Mouse (Mus musculus) forebrain, embryonic 12.5 days (tissue): ENCODE results near the gene Glis3. TPM values are rescaled to one million over a fixed set of nuclear protein-coding genes. Genes with fewer than 3 reads are reported as not detected.

Experiments used
- ATAC-seq: fragments of 200-750 bp; cut with Nextera tagmentation; 2 replicates; pipeline ENCODE4 v1.8.0; 2017; ENCODE audit warnings: moderate TSS enrichment; ENCODE audit not compliant: low FRiP score
- H3K27ac ChIP-seq: fragments of 300-500 bp; sonication (generic); 2 replicates; pipeline ENCODE4 v1.5.1; 2016; ENCODE audit warnings: mild to moderate bottlenecking
- H3K27me3 ChIP-seq: fragments of 300-500 bp; sonication (generic); 2 replicates; pipeline ENCODE4 v1.6.1; 2016; ENCODE audit warnings: mild to moderate bottlenecking
- H3K36me3 ChIP-seq: fragments of 300-500 bp; sonication (generic); replicated peaks from 2 replicates; pipeline ENCODE4 v1.6.1; 2016; ENCODE audit warnings: mild to moderate bottlenecking
- H3K4me1 ChIP-seq: fragments of 300-500 bp; sonication (generic); 2 replicates; pipeline ENCODE4 v1.6.1; 2016
- H3K4me2 ChIP-seq: fragments of 300-500 bp; sonication (generic); 2 replicates; pipeline ENCODE4 v1.6.1; 2016; ENCODE audit warnings: mild to moderate bottlenecking, moderate library complexity
- H3K4me3 ChIP-seq: fragments of 300-500 bp; sonication (generic); replicated peaks from 2 replicates; pipeline ENCODE4 v1.5.1; 2016; ENCODE audit warnings: mild to moderate bottlenecking
- H3K9ac ChIP-seq: fragments of 300-500 bp; sonication (generic); 2 replicates; pipeline ENCODE4 v1.6.1; 2016; ENCODE audit warnings: mild to moderate bottlenecking
- H3K9me3 ChIP-seq: fragments of 300-500 bp; sonication (generic); 2 replicates; pipeline ENCODE4 v1.6.1; 2016
- WGBS: fragments of 180-500 bp; shearing (Covaris S2); methylation state at CpG from one replicate; pipeline ENCODE4 v1.1.7; 2016; 5-methylcytosine and 5-hydroxymethylcytosine counted together
- polyA plus RNA-seq: library from polyadenylated mRNA; unstranded; fragments of >200 nt; fragmentation: Nextera tagmentation; extraction: Ambion mirVana; gene quantifications from 2 replicates; pipeline ENCODE4 v1.2.1, GENCODE M21; 2016

The Glis3 gene
- polyA plus RNA-seq, 1 experiment from 2014 or later = 2.6 TPM

GRCm38 (mm10) chr19:28493605-28494260, 186.1 kb downstream of the Glis3 start:
- Histone ChIP-seq H3K9me3 (no peaks in the 10 kb centered on the region), H3K4me1 (no peaks in the 10 kb centered on the region), H3K36me3 (no peaks in the 10 kb centered on the region), H3K9ac (no peak overlapping the region), H3K27me3 (no peaks in the 10 kb centered on the region; the same call in 1 of the 2 replicates), H3K27ac (no peak overlapping the region), H3K4me3 (no peak overlapping the region), H3K4me2 (no peak overlapping the region)
- no peak for ATAC-seq
- 91% methylated on average over 8 of the region's 8 CpGs for WGBS

DNA sequence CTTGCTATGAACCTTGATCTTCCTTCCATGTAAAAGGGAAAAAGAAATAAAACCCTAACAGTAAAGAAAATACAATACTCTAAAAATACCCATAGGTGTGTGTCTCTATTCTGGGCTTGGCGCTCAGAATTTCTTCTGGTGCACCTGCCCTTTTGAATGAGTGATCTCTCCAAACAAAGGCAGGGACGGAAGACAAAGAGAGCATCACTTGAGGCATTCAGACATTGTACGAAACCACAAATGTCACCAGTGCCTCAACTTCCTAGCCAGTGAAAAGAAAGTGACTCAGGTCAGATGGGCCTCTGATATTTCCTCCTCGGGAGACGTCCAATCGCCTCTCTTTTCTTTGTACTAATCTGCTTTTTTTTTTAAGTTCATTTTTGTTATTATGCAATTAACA, 201.8 kb downstream of the Glis3 start:
- Histone ChIP-seq H3K9me3 (no peaks in the 10 kb centered on the region), H3K4me1 (peaks cover 20% of the 10 kb centered on the region), H3K27ac (no peak overlapping the region), H3K9ac (no peak overlapping the region), H3K4me2 (no peak overlapping the region), H3K4me3 (no peak overlapping the region), H3K27me3 (peaks cover 46% of the 10 kb centered on the region), H3K36me3 (no peaks in the 10 kb centered on the region)
- 20% methylated on average over 6 of the region's 6 CpGs for WGBS
- ATAC-seq = no peak

DNA sequence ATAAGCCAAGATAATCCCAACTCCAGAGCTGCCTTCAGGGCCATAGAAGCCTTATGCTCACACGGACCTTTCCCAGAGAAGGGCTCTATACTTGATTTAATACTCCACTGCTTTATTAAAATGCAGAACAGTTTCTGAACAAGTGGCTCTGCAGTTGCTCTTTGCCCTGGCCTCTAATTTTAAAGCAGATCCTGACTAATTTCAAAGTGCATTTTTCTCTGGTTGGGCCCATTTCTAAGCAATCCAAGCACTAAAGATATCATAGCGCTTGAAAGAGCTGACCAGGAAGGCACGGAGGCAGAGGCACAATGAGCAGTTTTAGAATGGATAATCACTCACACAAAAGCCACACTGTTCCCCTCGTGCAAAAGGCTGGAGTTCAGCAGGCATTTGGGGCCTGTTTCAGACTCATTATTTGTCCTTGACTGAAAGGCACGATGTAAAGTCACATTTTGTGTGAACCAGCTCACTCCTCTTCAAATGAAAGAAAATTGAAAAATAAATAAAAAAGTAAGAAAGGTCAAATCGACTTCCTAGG, 202.5 kb downstream of the Glis3 start:
- Histone ChIP-seq H3K4me2 (no peak overlapping the region), H3K4me3 (no peak overlapping the region), H3K9ac (no peak overlapping the region), H3K27ac (0 out of 2 replicates have a peak overlapping the region, but pooled peaks have one; percentile 5), H3K36me3 (no peaks in the 10 kb centered on the region), H3K27me3 (peaks cover 51% of the 10 kb centered on the region), H3K4me1 (peaks cover 20% of the 10 kb centered on the region), H3K9me3 (no peaks in the 10 kb centered on the region)
- ATAC-seq = no peak
- WGBS = 5% methylated on average over 6 of the region's 6 CpGs

DNA sequence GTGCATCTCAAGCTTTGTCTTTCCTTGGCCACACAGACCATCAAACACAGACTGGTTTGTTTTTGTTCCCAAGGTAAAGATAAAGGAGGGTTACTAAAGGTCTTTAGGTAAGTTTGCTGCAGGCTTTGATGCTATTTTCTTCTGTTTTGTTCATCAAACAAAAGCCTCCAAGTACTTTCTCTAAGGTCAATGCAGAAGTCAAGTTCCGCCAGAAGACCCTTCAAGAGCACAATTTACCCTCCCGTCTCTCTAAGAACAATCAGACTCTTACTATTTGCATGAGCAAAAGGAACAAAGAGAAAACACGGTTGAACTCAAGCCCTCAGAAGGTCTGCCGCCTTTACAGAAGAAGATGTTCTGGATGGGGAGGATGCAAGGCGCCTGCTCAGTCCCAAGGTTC, 206.3 kb downstream of the Glis3 start:
- H3K36me3 ChIP-seq = no peaks in the 10 kb centered on the region
- H3K9ac ChIP-seq = no peak overlapping the region
- no peaks in the 10 kb centered on the region for H3K9me3 ChIP-seq
- no peak overlapping the region for H3K27ac ChIP-seq
- H3K4me2 ChIP-seq = no peak overlapping the region
- H3K4me1 ChIP-seq = peaks cover 20% of the 10 kb centered on the region
- WGBS = 55% methylated on average over 5 of the region's 5 CpGs
- ATAC-seq = no peak
- H3K4me3 ChIP-seq = no peak overlapping the region
- H3K27me3 ChIP-seq = peaks cover 33% of the 10 kb centered on the region

DNA sequence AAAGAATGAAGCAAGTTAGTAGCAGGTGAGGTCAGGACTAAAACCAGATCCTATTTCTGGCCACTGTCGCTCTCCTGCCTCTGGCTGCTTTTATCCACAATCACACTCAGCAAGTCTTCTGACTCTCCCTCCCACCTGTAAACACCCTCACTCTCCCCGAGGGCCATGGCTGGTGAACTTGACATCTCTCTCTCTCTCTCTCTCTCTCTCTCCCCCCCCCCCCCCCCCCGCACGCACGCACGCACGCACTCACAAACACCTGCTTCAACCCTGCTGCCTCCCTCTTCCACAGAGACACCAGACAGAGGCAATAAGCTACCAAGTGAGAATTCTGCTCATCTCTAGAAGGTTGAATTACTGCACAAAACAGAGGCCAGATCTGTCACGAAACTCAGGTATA, 208.7 kb downstream of the Glis3 start:
- Histone ChIP-seq H3K36me3 (no peaks in the 10 kb centered on the region), H3K27ac (no peak overlapping the region), H3K27me3 (peaks cover 26% of the 10 kb centered on the region), H3K4me2 (no peak overlapping the region), H3K4me3 (no peak overlapping the region), H3K4me1 (no peaks in the 10 kb centered on the region), H3K9ac (no peak overlapping the region), H3K9me3 (no peaks in the 10 kb centered on the region)
- no peak for ATAC-seq
- WGBS = 81% methylated on average over 6 of the region's 8 CpGs

GRCm38 (mm10) chr19:28465779-28466178, 214.1 kb downstream of the Glis3 start:
- WGBS = 81% methylated on average over 5 of the region's 5 CpGs
- no peaks in the 10 kb centered on the region for H3K9me3 ChIP-seq
- no peak overlapping the region for H3K4me2 ChIP-seq
- H3K27ac ChIP-seq = no peak overlapping the region
- H3K4me1 ChIP-seq = peaks cover 9% of the 10 kb centered on the region
- H3K36me3 ChIP-seq = no peaks in the 10 kb centered on the region
- no peak overlapping the region for H3K4me3 ChIP-seq
- H3K27me3 ChIP-seq = peaks cover 11% of the 10 kb centered on the region; the same call in 1 of the 2 replicates
- no peak overlapping the region for H3K9ac ChIP-seq
- no peak for ATAC-seq

- H3K27me3 ChIP-seq = peaks cover 10% of the 10 kb centered on the region
- ATAC-seq = no peak
- H3K36me3 ChIP-seq = no peaks in the 10 kb centered on the region
- H3K9ac ChIP-seq = no peak overlapping the region
- 91% methylated on average over 8 of the region's 8 CpGs for WGBS
- H3K9me3 ChIP-seq = no peaks in the 10 kb centered on the region
- H3K4me3 ChIP-seq = no peak overlapping the region
- no peak overlapping the region for H3K27ac ChIP-seq
- H3K4me1 ChIP-seq = peaks cover 15% of the 10 kb centered on the region
- H3K4me2 ChIP-seq = no peak overlapping the region
These were observed 225.5 kb downstream of the Glis3 start for GRCm38 (mm10) chr19:28454331-28454730.

- Histone ChIP-seq H3K9me3 (no peaks in the 10 kb centered on the region), H3K4me3 (no peak overlapping the region; the same call in 1 of the 2 replicates), H3K4me2 (peak overlapping the region; percentile 41), H3K27me3 (peaks cover 10% of the 10 kb centered on the region), H3K4me1 (peaks cover 15% of the 10 kb centered on the region), H3K27ac (peak overlapping the region; percentile 77), H3K9ac (no peak overlapping the region), H3K36me3 (no peaks in the 10 kb centered on the region)
- peak; percentile 81 for ATAC-seq
- WGBS = 17% methylated on average over 12 of the region's 12 CpGs
These were observed 226.8 kb downstream of the Glis3 start for GRCm38 (mm10) chr19:28452951-28453520.

GRCm38 (mm10) chr19:28448811-28449210, 231.1 kb downstream of the Glis3 start:
- H3K27me3 ChIP-seq = no peaks in the 10 kb centered on the region
- no peak for ATAC-seq
- WGBS = 93% methylated on average over 4 of the region's 4 CpGs
- no peak overlapping the region for H3K4me2 ChIP-seq
- peaks cover 11% of the 10 kb centered on the region for H3K4me1 ChIP-seq
- no peak overlapping the region for H3K4me3 ChIP-seq
- H3K36me3 ChIP-seq = no peaks in the 10 kb centered on the region
- no peaks in the 10 kb centered on the region for H3K9me3 ChIP-seq
- H3K27ac ChIP-seq = no peak overlapping the region
- H3K9ac ChIP-seq = no peak overlapping the region

- H3K36me3 ChIP-seq = no peaks in the 10 kb centered on the region
- no peak overlapping the region for H3K4me2 ChIP-seq
- no peaks in the 10 kb centered on the region for H3K27me3 ChIP-seq
- H3K27ac ChIP-seq = no peak overlapping the region
- no peak overlapping the region for H3K9ac ChIP-seq
- WGBS = 94% methylated on average over 4 of the region's 4 CpGs
- H3K4me3 ChIP-seq = no peak overlapping the region
- H3K9me3 ChIP-seq = no peaks in the 10 kb centered on the region
- no peak for ATAC-seq
- no peaks in the 10 kb centered on the region for H3K4me1 ChIP-seq
These were observed 237.7 kb downstream of the Glis3 start for GRCm38 (mm10) chr19:28442161-28442560.

DNA sequence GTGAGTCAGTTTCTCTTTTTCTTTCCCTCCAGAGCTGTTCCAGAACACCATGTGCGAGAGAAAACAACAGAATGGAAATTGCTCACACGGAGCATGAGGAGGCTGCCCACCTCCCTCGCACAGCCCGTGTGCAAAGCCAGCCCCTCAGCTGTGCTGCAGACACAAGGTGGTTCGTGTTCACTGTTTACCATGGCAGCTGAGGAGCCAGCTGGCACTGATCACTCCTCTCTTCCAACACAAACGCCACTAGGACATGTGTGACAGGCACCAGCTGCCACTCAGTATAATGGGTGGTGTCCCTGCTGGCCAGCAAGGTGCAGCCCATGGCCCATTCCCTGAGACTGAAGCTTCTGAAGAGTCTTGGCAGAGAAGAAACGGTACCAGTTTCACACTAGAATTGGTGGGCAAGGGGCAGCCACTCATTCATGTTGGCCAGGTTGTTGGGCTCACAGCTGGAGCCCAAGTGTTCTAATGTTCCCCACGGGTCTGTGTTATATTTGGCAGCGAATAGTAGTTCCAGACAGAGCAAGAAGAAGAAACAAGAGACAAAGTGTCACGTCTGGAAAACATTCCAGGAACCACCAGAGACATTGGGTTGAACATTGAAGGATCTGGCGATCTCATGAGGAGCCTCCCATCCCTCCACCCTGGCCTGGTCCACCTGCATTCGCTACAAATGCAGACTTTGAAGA, 243.3 kb downstream of the Glis3 start:
- Histone ChIP-seq H3K27me3 (no peaks in the 10 kb centered on the region), H3K4me1 (no peaks in the 10 kb centered on the region), H3K9ac (no peak overlapping the region), H3K36me3 (no peaks in the 10 kb centered on the region), H3K27ac (no peak overlapping the region), H3K9me3 (no peaks in the 10 kb centered on the region), H3K4me2 (no peak overlapping the region), H3K4me3 (no peak overlapping the region)
- peak; percentile 51; the same call in 1 of the 2 replicates for ATAC-seq
- 74% methylated on average over 12 of the region's 12 CpGs for WGBS

GRCm38 (mm10) chr19:28428220-28428816, 251.6 kb downstream of the Glis3 start:
- H3K36me3 ChIP-seq = no peaks in the 10 kb centered on the region
- no peak overlapping the region for H3K9ac ChIP-seq
- no peaks in the 10 kb centered on the region for H3K4me1 ChIP-seq
- no peak overlapping the region for H3K27ac ChIP-seq
- no peak overlapping the region for H3K4me2 ChIP-seq
- no peak for ATAC-seq
- H3K9me3 ChIP-seq = no peaks in the 10 kb centered on the region
- WGBS = 87% methylated on average over 6 of the region's 6 CpGs
- peaks cover 4% of the 10 kb centered on the region; the same call in 1 of the 2 replicates for H3K27me3 ChIP-seq
- no peak overlapping the region for H3K4me3 ChIP-seq
